Mouse (Mus musculus) layer of hippocampus, adult 11-12 months (tissue): Measurements from ENCODE around the gene Trappc5.
A peak's percentile ranks its signal among the peaks of the same experiment; 100 is the strongest.

ENCODE experiments used
- DNase-seq: peaks from one replicate; pipeline ENCODE4 v3.0.0; 2022; ENCODE audit warnings: low spot score

Trappc5 gene

GRCm38 (mm10) chr8:3676131-3676992, at the start of gene Trappc5:
Gene Trappc5, plus strand, starts transcription at chr8:3676299.
- DNase-seq: peak; percentile 94

GRCm38 (mm10) chr8:3626971-3627370, 49.1 kb upstream of the Trappc5 start:
- no peak for DNase-seq

- DNase-seq: no peak
Observed at GRCm38 (mm10) chr8:3628014-3628413, 48.1 kb upstream of the Trappc5 start.

- DNase-seq: peak; percentile 69
Observed at GRCm38 (mm10) chr8:3630647-3631477, 45.2 kb upstream of the Trappc5 start, which contains the start of gene Stxbp2. Gene Stxbp2, plus strand, starts transcription at chr8:3630955.

GRCm38 (mm10) chr8:3631478-3631875, 44.6 kb upstream of the Trappc5 start:
- no peak for DNase-seq

GRCm38 (mm10) chr8:3645804-3646203, 30.3 kb upstream of the Trappc5 start:
- peak; percentile 26 for DNase-seq

- no peak for DNase-seq
Observed at GRCm38 (mm10) chr8:3646824-3647531, 29.1 kb upstream of the Trappc5 start.

GRCm38 (mm10) chr8:3647561-3647960, 28.5 kb upstream of the Trappc5 start:
- DNase-seq: no peak

- DNase-seq: no peak
Observed at GRCm38 (mm10) chr8:3648268-3648667, 27.8 kb upstream of the Trappc5 start.

GRCm38 (mm10) chr8:3648990-3649389, 27.1 kb upstream of the Trappc5 start:
- DNase-seq: no peak

GRCm38 (mm10) chr8:3652845-3653244, 23.3 kb upstream of the Trappc5 start:
- DNase-seq: no peak

- DNase-seq: no peak
Observed at GRCm38 (mm10) chr8:3654726-3655508, 21.2 kb upstream of the Trappc5 start.

- no peak for DNase-seq
Observed at GRCm38 (mm10) chr8:3655526-3655925, 20.6 kb upstream of the Trappc5 start, which contains the start of gene Retn. Gene Retn, plus strand, starts transcription at chr8:3655770.

GRCm38 (mm10) chr8:3656725-3657381, 19.2 kb upstream of the Trappc5 start:
- DNase-seq: no peak

- no peak for DNase-seq
Observed at GRCm38 (mm10) chr8:3660889-3661288, 15.2 kb upstream of the Trappc5 start.

GRCm38 (mm10) chr8:3664405-3664804, 11.7 kb upstream of the Trappc5 start:
- no peak for DNase-seq

GRCm38 (mm10) chr8:3665507-3665906, 10.6 kb upstream of the Trappc5 start, which contains the start of gene Mcemp1:
Gene Mcemp1, plus strand, starts transcription at chr8:3665754.
- DNase-seq: no peak

GRCm38 (mm10) chr8:3670388-3670787, 5.7 kb upstream of the Trappc5 start:
- no peak for DNase-seq

GRCm38 (mm10) chr8:3671980-3672491, 4.1 kb upstream of the Trappc5 start, which contains the start of gene Fcor:
Gene Fcor, minus strand, starts transcription at chr8:3672362.
- peak; percentile 93 for DNase-seq

- DNase-seq: no peak
Observed at GRCm38 (mm10) chr8:3674671-3675070, 1.4 kb upstream of the Trappc5 start.
